Mouse (Mus musculus): ENCODE results near the gene Krtap1-4. TPM values are rescaled to one million over a fixed set of nuclear protein-coding genes. Genes with fewer than 3 reads are reported as not detected.
"Not testable (repeated sequence)": the region's sequence is repeated elsewhere in the genome, so short reads cannot be mapped to it uniquely, and the experiment has no call there.

The Krtap1-4 gene
- total RNA-seq (2021) = not detected
- not detected in 2 replicates for polyA plus RNA-seq (2012; rRNA removed)
- long read RNA-seq = 0 reads

DNA sequence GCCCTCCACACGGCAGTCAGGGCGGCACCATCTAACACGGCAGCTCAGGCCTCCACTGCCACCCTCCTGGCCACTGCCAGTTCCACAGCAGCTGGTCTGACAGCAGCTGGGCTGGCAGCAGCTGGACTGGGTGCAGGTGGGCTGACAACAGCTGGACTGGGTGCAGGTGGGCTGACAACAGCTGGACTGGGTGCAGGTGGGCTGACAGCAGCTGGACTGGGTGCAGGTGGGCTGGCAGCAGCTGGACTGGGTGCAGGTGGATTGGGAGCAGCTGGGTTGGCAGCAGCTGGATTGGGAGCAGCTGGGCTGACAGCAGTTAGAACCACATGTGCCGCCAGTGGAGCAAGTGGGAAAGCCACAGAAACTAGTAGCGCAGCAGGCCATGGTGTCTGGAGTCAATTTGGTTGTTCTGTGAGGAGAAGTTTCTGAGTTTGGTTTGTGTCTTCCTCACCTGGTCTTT, at the start of gene Krtap1-4:
Krtap1-4 (minus strand) TSS at position 410 of the 460 bp plus-strand sequence.
- TF ChIP-seq POLR2A (IDR thresholded peaks at IDR 0.05; ENCODE audit: insufficient read depth, low read depth, low read length) (no peak), EP300 (IDR thresholded peaks at IDR 0.05; ENCODE audit: insufficient read depth, low read depth, low read length) (no peak), CTCF (IDR thresholded peaks at IDR 0.05) (no peak)
- no peak within 1 kb of the TSS for H3K4me3 ChIP-seq
- no peaks in the 10 kb centered on the region for H3K79me2 ChIP-seq (replicated peaks; ENCODE audit: control insufficient read depth, insufficient read depth, low read length)
- DNase-seq = no peak
- no peaks in the 10 kb centered on the region for H3K4me1 ChIP-seq (ENCODE audit: control insufficient read depth, insufficient read depth, low read length)
- H3K27ac ChIP-seq = no peak within 1 kb of the TSS
- intact Hi-C loops (cut with DNase I) = no loop called here
- WGBS = 78% methylated on average over 5 of the region's 5 CpGs
- H3K36me3 ChIP-seq (ENCODE audit: control insufficient read depth, insufficient read depth, low read length) = no peaks in the 10 kb centered on the region
- H3K9ac ChIP-seq (ENCODE audit: low read depth, low read length) = no peak within 1 kb of the TSS
- H3K27me3 ChIP-seq (ENCODE audit: control insufficient read depth, insufficient read depth, low read length) = no peaks in the 10 kb centered on the region

DNA sequence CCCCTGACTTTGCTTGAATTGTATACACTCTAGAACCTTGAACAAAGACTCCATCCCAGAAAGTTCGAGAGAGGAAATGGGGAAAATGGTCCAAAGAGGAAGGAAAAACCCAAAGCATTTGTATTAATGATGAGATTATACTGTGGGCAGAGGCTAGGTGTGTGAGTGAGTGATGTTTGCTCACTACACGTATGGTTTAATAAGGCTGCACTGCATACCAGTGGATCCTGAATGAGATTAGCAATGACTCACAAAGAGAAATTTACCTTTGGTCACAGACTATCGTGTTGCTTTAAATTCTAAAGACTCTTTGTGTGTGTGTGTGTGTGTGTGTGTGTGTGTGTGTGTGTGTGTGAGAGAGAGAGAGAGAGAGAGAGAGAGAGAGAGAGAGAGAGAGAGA, 47.4 kb upstream of the Krtap1-4 start:
- intact Hi-C loops (cut with DNase I) = no loop called here
- H3K79me2 ChIP-seq (replicated peaks; ENCODE audit: control insufficient read depth, insufficient read depth, low read length) = no peaks in the 10 kb centered on the region
- TF ChIP-seq CTCF (IDR thresholded peaks at IDR 0.05) (no peak), POLR2A (IDR thresholded peaks at IDR 0.05; ENCODE audit: insufficient read depth, low read depth, low read length) (no peak), EP300 (IDR thresholded peaks at IDR 0.05; ENCODE audit: insufficient read depth, low read depth, low read length) (no peak)
- H3K9ac ChIP-seq (ENCODE audit: low read depth, low read length) = no peak overlapping the region
- no peaks in the 10 kb centered on the region; the same call in 1 of the 2 replicates for H3K27me3 ChIP-seq (ENCODE audit: control insufficient read depth, insufficient read depth, low read length)
- H3K36me3 ChIP-seq (ENCODE audit: control insufficient read depth, insufficient read depth, low read length) = no peaks in the 10 kb centered on the region
- no peaks in the 10 kb centered on the region for H3K4me1 ChIP-seq (ENCODE audit: control insufficient read depth, insufficient read depth, low read length)
- H3K27ac ChIP-seq = no peak overlapping the region
- no peak overlapping the region for H3K4me3 ChIP-seq
- no peak for DNase-seq
- 52% methylated on average over 3 of the region's 3 CpGs for WGBS

DNA sequence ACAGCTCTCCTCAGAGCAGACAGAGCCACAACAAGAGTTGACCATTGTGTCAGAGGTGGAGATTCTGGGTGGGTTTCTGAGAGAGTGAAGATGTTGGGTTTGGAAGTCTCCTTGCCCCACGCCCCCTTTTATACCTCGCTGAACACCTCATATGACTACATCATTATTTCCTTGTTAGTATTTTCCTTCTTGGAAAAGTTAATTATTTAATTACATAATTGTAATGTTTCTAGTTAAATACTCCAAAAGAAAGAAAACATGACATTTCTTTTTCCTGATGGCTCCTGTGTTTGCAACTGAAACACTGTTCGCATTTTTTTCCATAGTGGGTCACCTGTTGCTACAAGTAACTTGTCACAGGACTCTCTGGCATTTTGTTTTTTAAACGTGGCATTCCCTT, 44.7 kb upstream of the Krtap1-4 start, which contains the start of gene Krtap4-1:
Krtap4-1 (minus strand) TSS at position 101 of the 400 bp plus-strand sequence.
- Histone ChIP-seq H3K36me3 (ENCODE audit: control insufficient read depth, insufficient read depth, low read length) (no peaks in the 10 kb centered on the region), H3K27me3 (ENCODE audit: control insufficient read depth, insufficient read depth, low read length) (no peaks in the 10 kb centered on the region; the same call in 1 of the 2 replicates), H3K79me2 (replicated peaks; ENCODE audit: control insufficient read depth, insufficient read depth, low read length) (no peaks in the 10 kb centered on the region), H3K9ac (ENCODE audit: low read depth, low read length) (no peak within 1 kb of the TSS), H3K4me1 (ENCODE audit: control insufficient read depth, insufficient read depth, low read length) (no peaks in the 10 kb centered on the region), H3K27ac (no peak within 1 kb of the TSS), H3K4me3 (no peak within 1 kb of the TSS)
- DNase-seq = no peak
- TF ChIP-seq CTCF (IDR thresholded peaks at IDR 0.05) = no peak
- TF ChIP-seq POLR2A (IDR thresholded peaks at IDR 0.05; ENCODE audit: insufficient read depth, low read depth, low read length) = no peak
- no peak for TF ChIP-seq EP300 (IDR thresholded peaks at IDR 0.05; ENCODE audit: insufficient read depth, low read depth, low read length)
- intact Hi-C loops (cut with DNase I) = no loop called here
- WGBS = 79% methylated on average over 4 of the region's 4 CpGs

GRCm38 (mm10) chr11:99620335-99620734, 36.9 kb upstream of the Krtap1-4 start, which contains the start of gene Gm11562:
Gene Gm11562 (minus strand): TSS chr11:99620435.
- Histone ChIP-seq H3K36me3 (ENCODE audit: control insufficient read depth, insufficient read depth, low read length) (no peaks in the 10 kb centered on the region), H3K9ac (ENCODE audit: low read depth, low read length) (no peak within 1 kb of the TSS), H3K27ac (no peak within 1 kb of the TSS), H3K4me1 (ENCODE audit: control insufficient read depth, insufficient read depth, low read length) (no peaks in the 10 kb centered on the region), H3K4me3 (no peak within 1 kb of the TSS), H3K79me2 (replicated peaks; ENCODE audit: control insufficient read depth, insufficient read depth, low read length) (no peaks in the 10 kb centered on the region), H3K27me3 (ENCODE audit: control insufficient read depth, insufficient read depth, low read length) (no peaks in the 10 kb centered on the region)
- TF ChIP-seq POLR2A (IDR thresholded peaks at IDR 0.05; ENCODE audit: insufficient read depth, low read depth, low read length) (no peak), CTCF (IDR thresholded peaks at IDR 0.05) (no peak)
- intact Hi-C loops (cut with DNase I) = no loop called here
- 67% methylated on average over 2 of the region's 2 CpGs for WGBS
- no peak for DNase-seq

GRCm38 (mm10) chr11:99614796-99615363, 31.4 kb upstream of the Krtap1-4 start, which contains the start of gene Krtap2-4:
Gene Krtap2-4 (minus strand): TSS chr11:99614846.
- TF ChIP-seq CTCF (IDR thresholded peaks at IDR 0.05) (no peak), EP300 (IDR thresholded peaks at IDR 0.05; ENCODE audit: insufficient read depth, low read depth, low read length) (no peak), POLR2A (IDR thresholded peaks at IDR 0.05; ENCODE audit: insufficient read depth, low read depth, low read length) (no peak)
- WGBS = 65% methylated on average over 3 of the region's 3 CpGs
- Histone ChIP-seq H3K9ac (ENCODE audit: low read depth, low read length) (no peak within 1 kb of the TSS), H3K4me1 (ENCODE audit: control insufficient read depth, insufficient read depth, low read length) (no peaks in the 10 kb centered on the region), H3K27ac (no peak within 1 kb of the TSS), H3K79me2 (replicated peaks; ENCODE audit: control insufficient read depth, insufficient read depth, low read length) (no peaks in the 10 kb centered on the region), H3K27me3 (ENCODE audit: control insufficient read depth, insufficient read depth, low read length) (no peaks in the 10 kb centered on the region), H3K4me3 (no peak within 1 kb of the TSS), H3K36me3 (ENCODE audit: control insufficient read depth, insufficient read depth, low read length) (no peaks in the 10 kb centered on the region)
- intact Hi-C loops (cut with DNase I) = no loop called here
- DNase-seq = no peak

- H3K27ac ChIP-seq; H3K4me1 ChIP-seq (ENCODE audit: control insufficient read depth, insufficient read depth, low read length); H3K4me3 ChIP-seq; DNase-seq; H3K27me3 ChIP-seq (ENCODE audit: control insufficient read depth, insufficient read depth, low read length); H3K9ac ChIP-seq (ENCODE audit: low read depth, low read length); H3K36me3 ChIP-seq (ENCODE audit: control insufficient read depth, insufficient read depth, low read length); intact Hi-C loops (cut with DNase I); H3K79me2 ChIP-seq (replicated peaks; ENCODE audit: control insufficient read depth, insufficient read depth, low read length): not testable (repeated sequence)
- WGBS = 51% methylated on average over 1 of the region's 2 CpGs
Measured at GRCm38 (mm10) chr11:99610089-99610488, 26.6 kb upstream of the Krtap1-4 start, which contains the start of gene Gm11937. Gene Gm11937 (minus strand): TSS chr11:99610189.
